Mouse (Mus musculus): ENCODE data around the gene Mustn1. TPM values are rescaled to one million over a fixed set of nuclear protein-coding genes. Genes with fewer than 3 reads are reported as not detected.

Mustn1 gene
- polyA plus RNA-seq, 1 experiment from 2014 or later: 5.9 TPM

DNA sequence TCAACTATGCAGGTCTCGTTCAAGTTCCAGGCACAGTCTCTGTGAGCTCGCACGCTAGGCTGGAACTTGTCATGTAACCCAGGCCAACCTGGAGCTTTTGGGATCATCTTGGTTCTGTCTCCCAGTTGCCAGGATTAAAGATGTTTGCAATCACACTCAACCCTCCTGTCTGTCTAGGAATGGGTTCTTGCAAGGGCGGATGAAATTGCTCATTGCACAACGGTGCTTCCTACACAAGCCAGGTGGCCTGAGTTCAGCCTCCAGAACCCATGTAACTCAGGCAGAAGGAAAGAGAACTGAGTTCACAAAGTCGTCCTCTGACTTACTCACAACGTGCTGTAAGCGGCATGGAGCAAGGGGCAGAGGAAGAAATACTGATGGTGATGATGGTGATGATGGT is 32.1 kb downstream of the Mustn1 start:
- Histone ChIP-seq H3K4me3 (replicated peaks) (no peak overlapping the region), H3K4me2 (no peak overlapping the region), H3K9me3 (no peaks in the 10 kb centered on the region), H3K4me1 (replicated peaks) (no peaks in the 10 kb centered on the region), H3K9ac (replicated peaks) (no peak overlapping the region), H3K27ac (no peak overlapping the region), H3K27me3 (no peaks in the 10 kb centered on the region), H3K36me3 (no peaks in the 10 kb centered on the region)
- WGBS: 90% methylated on average over 8 of the region's 8 CpGs
- ATAC-seq (ENCODE audit: insufficient number of reproducible peaks, insufficient read depth, low FRiP score, low TSS enrichment, low read depth): no peak

DNA sequence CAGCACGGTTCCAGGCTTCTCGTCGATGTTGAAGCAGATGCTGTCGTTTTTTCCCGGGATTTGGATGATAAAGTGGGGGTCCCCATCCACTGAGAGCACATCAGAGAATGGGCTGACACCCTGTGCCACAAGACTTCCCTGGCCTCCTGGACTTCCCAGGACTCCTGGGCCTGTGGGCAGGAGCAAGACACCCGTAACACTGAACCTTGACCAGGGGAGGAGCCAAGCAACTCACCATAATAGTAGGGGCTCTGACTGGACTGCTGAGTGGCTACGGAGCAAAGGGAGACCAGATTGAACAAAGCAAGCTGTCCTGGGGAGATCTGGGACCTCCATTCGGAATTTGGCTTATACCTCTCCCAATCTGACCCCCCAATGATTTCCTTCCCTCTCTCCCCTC is 33.6 kb downstream of the Mustn1 start:
- H3K36me3 ChIP-seq: no peaks in the 10 kb centered on the region
- no peak overlapping the region for H3K4me3 ChIP-seq (replicated peaks)
- ATAC-seq (ENCODE audit: insufficient number of reproducible peaks, insufficient read depth, low FRiP score, low TSS enrichment, low read depth): no peak
- 85% methylated on average over 8 of the region's 8 CpGs for WGBS
- H3K9ac ChIP-seq (replicated peaks): no peak overlapping the region
- H3K27ac ChIP-seq: no peak overlapping the region
- H3K4me1 ChIP-seq (replicated peaks): no peaks in the 10 kb centered on the region
- H3K4me2 ChIP-seq: no peak overlapping the region
- H3K27me3 ChIP-seq: no peaks in the 10 kb centered on the region
- no peaks in the 10 kb centered on the region for H3K9me3 ChIP-seq

DNA sequence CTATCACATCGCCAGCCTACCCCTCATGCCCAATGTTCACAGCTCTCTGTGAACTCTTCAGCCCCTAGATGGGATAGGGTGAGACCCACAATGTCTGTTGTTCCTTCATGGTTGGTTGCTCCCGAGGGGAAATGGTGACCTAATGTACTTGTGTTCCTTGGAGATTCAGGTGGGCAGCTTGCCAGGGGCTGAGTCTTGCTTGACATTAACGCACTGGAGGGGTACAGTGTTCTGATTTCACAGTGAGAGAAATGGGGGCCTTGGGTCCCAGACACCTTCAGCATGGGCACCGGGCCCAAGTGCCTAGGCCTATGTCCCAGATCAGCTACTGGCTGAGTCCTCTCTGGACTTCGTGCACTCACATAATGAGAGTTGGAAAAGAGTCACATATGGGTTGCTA is 34.4 kb downstream of the Mustn1 start:
- H3K27me3 ChIP-seq: no peaks in the 10 kb centered on the region
- H3K4me3 ChIP-seq (replicated peaks): no peak overlapping the region
- H3K27ac ChIP-seq: no peak overlapping the region
- H3K9me3 ChIP-seq: no peaks in the 10 kb centered on the region
- H3K36me3 ChIP-seq: no peaks in the 10 kb centered on the region
- no peak overlapping the region for H3K9ac ChIP-seq (replicated peaks)
- no peak for ATAC-seq (ENCODE audit: insufficient number of reproducible peaks, insufficient read depth, low FRiP score, low TSS enrichment, low read depth)
- H3K4me1 ChIP-seq (replicated peaks): no peaks in the 10 kb centered on the region
- 93% methylated on average over 5 of the region's 5 CpGs for WGBS
- H3K4me2 ChIP-seq: no peak overlapping the region

DNA sequence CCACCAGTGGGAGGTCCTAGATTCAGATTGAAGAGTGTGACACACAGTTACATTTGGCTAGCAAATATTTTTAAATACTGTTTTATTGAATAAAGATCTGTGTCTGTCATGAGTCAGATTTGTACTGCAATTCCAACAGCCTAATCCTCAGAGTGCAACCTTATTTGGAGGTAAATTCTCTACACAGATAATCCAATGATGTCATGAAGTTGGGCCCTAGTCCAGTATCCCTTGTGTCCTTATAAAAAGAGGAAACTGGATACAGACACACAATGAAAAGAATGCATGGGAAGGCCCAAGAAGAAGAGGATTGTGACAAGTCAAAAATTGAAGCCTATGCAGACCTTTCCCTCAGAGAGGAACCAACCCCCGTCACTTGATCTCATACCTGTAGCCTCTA is 37.5 kb downstream of the Mustn1 start:
- 86% methylated on average over 1 of the region's 1 CpGs for WGBS
- no peak overlapping the region for H3K4me3 ChIP-seq (replicated peaks)

GRCm38 (mm10) chr14:30922053-30922670 is 43.2 kb downstream of the Mustn1 start:
- Histone ChIP-seq H3K9ac (replicated peaks) (no peak overlapping the region), H3K4me1 (replicated peaks) (no peaks in the 10 kb centered on the region), H3K9me3 (no peaks in the 10 kb centered on the region), H3K27ac (no peak overlapping the region), H3K4me2 (no peak overlapping the region), H3K4me3 (replicated peaks) (no peak overlapping the region), H3K36me3 (no peaks in the 10 kb centered on the region), H3K27me3 (no peaks in the 10 kb centered on the region)
- 61% methylated on average over 8 of the region's 8 CpGs for whole genome bisulfite sequencing
- no peak for ATAC-seq (ENCODE audit: insufficient number of reproducible peaks, insufficient read depth, low FRiP score, low TSS enrichment, low read depth)

More for the DNA sequence above, 37.5 kb downstream of the Mustn1 start:
- no peaks in the 10 kb centered on the region for H3K27me3 ChIP-seq
- H3K9ac ChIP-seq (replicated peaks): no peak overlapping the region
- no peak overlapping the region for H3K4me2 ChIP-seq
- H3K36me3 ChIP-seq: no peaks in the 10 kb centered on the region
- H3K9me3 ChIP-seq: no peaks in the 10 kb centered on the region
- H3K4me1 ChIP-seq (replicated peaks): no peaks in the 10 kb centered on the region
- no peak overlapping the region for H3K27ac ChIP-seq
- no peak for ATAC-seq (ENCODE audit: insufficient number of reproducible peaks, insufficient read depth, low FRiP score, low TSS enrichment, low read depth)

DNA sequence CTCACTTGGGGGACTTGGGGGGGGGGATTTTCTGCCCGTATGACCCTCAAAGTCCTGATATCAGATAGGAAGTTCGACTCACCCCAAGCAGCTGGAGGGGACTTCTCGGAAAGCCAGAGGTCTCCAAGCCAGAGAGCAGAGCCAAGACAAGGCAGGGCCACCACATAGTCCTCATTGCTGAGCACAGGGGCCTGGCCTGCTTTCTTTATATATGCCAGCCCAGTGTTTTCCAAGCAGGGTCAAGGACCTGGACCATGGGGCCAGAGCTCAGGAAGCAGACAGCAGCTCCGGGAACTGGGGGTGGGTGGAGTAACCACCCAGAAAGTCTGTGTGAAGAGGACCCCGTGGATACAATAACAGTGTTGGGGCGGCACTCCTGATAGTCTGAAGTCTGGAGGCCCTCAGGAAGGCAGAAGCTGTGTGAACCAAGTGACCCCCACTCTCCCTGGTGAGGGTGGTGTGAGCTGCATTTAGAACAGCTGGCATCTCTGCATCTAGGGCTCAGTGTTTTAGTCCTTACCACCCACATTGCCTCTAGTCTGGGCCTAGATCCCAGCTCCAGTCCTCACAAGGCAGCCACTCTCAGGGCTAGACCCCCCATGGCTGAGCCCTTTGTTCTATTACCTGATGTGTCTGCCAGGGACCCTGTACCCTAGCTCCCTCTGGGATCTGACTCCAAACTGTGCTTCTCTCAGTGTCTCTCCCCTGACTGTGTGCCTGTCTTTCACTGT is 44.5 kb downstream of the Mustn1 start, which contains the start of gene Itih3:
TSS of gene Itih3 (minus strand) at position 386 of the 731 bp plus-strand sequence.
- H3K27ac ChIP-seq: no peak within 1 kb of the TSS
- 74% methylated on average over 6 of the region's 6 CpGs for WGBS
- H3K4me3 ChIP-seq (replicated peaks): no peak within 1 kb of the TSS

DNA sequence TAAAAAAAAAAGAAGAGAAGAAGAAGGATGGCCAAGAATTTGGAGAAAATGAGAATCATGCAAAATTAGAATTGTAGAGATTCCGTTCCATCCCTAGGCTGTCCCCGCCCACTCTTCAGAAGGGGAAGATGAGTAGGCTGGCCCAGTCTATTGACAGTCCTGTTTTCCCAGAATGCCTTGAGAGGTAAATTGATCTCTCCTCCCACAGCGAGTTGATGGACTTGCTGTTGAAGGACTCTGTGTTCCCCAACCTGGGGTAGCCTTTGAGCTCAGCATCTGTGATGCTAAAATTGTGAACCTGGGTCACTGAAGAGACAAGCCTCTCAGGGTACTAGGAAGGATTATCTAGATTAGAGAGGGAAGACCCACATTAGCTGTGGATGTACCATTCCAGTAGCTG is 46.5 kb downstream of the Mustn1 start:
- Histone ChIP-seq H3K9me3 (no peaks in the 10 kb centered on the region), H3K27ac (no peak overlapping the region), H3K9ac (replicated peaks) (no peak overlapping the region), H3K36me3 (no peaks in the 10 kb centered on the region), H3K4me1 (replicated peaks) (no peaks in the 10 kb centered on the region), H3K4me2 (no peak overlapping the region), H3K4me3 (replicated peaks) (no peak overlapping the region), H3K27me3 (no peaks in the 10 kb centered on the region)
- 86% methylated on average over 3 of the region's 3 CpGs for WGBS
- no peak for ATAC-seq (ENCODE audit: insufficient number of reproducible peaks, insufficient read depth, low FRiP score, low TSS enrichment, low read depth)

More for the DNA sequence above, 44.5 kb downstream of the Mustn1 start, which contains the start of gene Itih3:
- Histone ChIP-seq H3K4me2 (no peak within 1 kb of the TSS), H3K9me3 (no peaks in the 10 kb centered on the region), H3K36me3 (no peaks in the 10 kb centered on the region), H3K9ac (replicated peaks) (no peak within 1 kb of the TSS), H3K4me1 (replicated peaks) (no peaks in the 10 kb centered on the region), H3K27me3 (no peaks in the 10 kb centered on the region)
- no peak for ATAC-seq (ENCODE audit: insufficient number of reproducible peaks, insufficient read depth, low FRiP score, low TSS enrichment, low read depth)

GRCm38 (mm10) chr14:30930386-30930785 is 51.4 kb downstream of the Mustn1 start:
- 95% methylated on average over 4 of the region's 4 CpGs for WGBS
- H3K4me2 ChIP-seq: no peak overlapping the region

More at GRCm38 (mm10) chr14:30930386-30930785, 51.4 kb downstream of the Mustn1 start:
- Histone ChIP-seq H3K9me3 (no peaks in the 10 kb centered on the region), H3K4me3 (replicated peaks) (no peak overlapping the region), H3K27ac (no peak overlapping the region), H3K27me3 (no peaks in the 10 kb centered on the region), H3K9ac (replicated peaks) (no peak overlapping the region), H3K4me1 (replicated peaks) (no peaks in the 10 kb centered on the region), H3K36me3 (no peaks in the 10 kb centered on the region)
- ATAC-seq (ENCODE audit: insufficient number of reproducible peaks, insufficient read depth, low FRiP score, low TSS enrichment, low read depth): no peak

Other genes starting within 250 kb of the Mustn1 start
- 20.3 and 21.7 TPM in 2 replicates for gene Rft1, start 224.8 kb upstream of the Mustn1 start, polyA plus RNA-seq (2016; fragmentation: Nextera tagmentation; extraction: Ambion mirVana)
- gene Sfmbt1, start 164.4 kb upstream of the Mustn1 start, polyA plus RNA-seq (2016; fragmentation: Nextera tagmentation; extraction: Ambion mirVana): 16.9 and 18.1 TPM in 2 replicates
- 38.8 and 41.5 TPM in 2 replicates for gene Tmem110, start 53.6 kb upstream of the Mustn1 start, polyA plus RNA-seq (2016; fragmentation: Nextera tagmentation; extraction: Ambion mirVana)
- 0.10 TPM in 1 of 2 replicates, not detected in the other for gene Itih4, start 7.3 kb downstream of the Mustn1 start, polyA plus RNA-seq (2016; fragmentation: Nextera tagmentation; extraction: Ambion mirVana)
- gene Itih3, start 44.6 kb downstream of the Mustn1 start, polyA plus RNA-seq (2016; fragmentation: Nextera tagmentation; extraction: Ambion mirVana): 0.09 TPM in 1 of 2 replicates, not detected in the other
- 0.06 TPM in 1 of 2 replicates, not detected in the other for gene Itih1, start 64.1 kb downstream of the Mustn1 start, polyA plus RNA-seq (2016; fragmentation: Nextera tagmentation; extraction: Ambion mirVana)
- 17.2 and 18.8 TPM in 2 replicates for gene Nek4, start 72.2 kb downstream of the Mustn1 start, polyA plus RNA-seq (2016; fragmentation: Nextera tagmentation; extraction: Ambion mirVana)
- gene Glt8d1, start 122.2 kb downstream of the Mustn1 start, polyA plus RNA-seq (2016; fragmentation: Nextera tagmentation; extraction: Ambion mirVana): 54.7 and 61.5 TPM in 2 replicates
- gene Spcs1, start 122.5 kb downstream of the Mustn1 start, polyA plus RNA-seq (2016; fragmentation: Nextera tagmentation; extraction: Ambion mirVana): 322 and 342 TPM in 2 replicates
- gene Pbrm1, start 139.9 kb downstream of the Mustn1 start, polyA plus RNA-seq (2016; fragmentation: Nextera tagmentation; extraction: Ambion mirVana): 183 and 189 TPM in 2 replicates
- gene Gnl3, start 140.0 kb downstream of the Mustn1 start, polyA plus RNA-seq (2016; fragmentation: Nextera tagmentation; extraction: Ambion mirVana): 110 and 117 TPM in 2 replicates
- gene Smim4, start 249.8 kb downstream of the Mustn1 start, polyA plus RNA-seq (2016; fragmentation: Nextera tagmentation; extraction: Ambion mirVana): 59.6 and 65.7 TPM in 2 replicates

All from limb, embryonic 12.5 days (tissue).